Mouse (Mus musculus): ENCODE measurements at regions not wholly inside any gene's neighbourhood (a gene's known extent, or its start where the extent isn't known, plus 50 kb on each side); places are given as distances from the start of the nearest gene placed in this dataset.

DNA sequence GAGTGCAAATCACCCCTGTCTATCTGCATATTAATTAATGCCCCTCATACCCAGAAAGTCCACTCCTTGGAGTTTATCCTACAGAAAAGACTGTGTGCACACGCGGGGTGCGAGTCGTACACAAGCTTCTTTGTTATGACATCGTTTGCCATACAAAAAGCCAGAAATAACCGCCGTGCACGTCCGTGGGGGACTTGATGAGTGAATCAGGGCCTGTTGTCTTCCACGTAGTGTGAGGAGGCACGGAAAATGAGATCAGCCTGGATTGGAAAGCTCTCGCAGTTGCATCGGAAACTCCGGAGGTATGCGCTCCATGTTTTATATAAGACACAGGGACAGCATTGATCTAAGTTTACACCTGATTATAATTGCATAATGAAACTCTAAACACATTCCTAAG is 120.3 kb downstream of the Etnk1 start:
- DNase-seq (ENCODE audit: extremely low read depth, insufficient read length, low spot score) = no peak

DNA sequence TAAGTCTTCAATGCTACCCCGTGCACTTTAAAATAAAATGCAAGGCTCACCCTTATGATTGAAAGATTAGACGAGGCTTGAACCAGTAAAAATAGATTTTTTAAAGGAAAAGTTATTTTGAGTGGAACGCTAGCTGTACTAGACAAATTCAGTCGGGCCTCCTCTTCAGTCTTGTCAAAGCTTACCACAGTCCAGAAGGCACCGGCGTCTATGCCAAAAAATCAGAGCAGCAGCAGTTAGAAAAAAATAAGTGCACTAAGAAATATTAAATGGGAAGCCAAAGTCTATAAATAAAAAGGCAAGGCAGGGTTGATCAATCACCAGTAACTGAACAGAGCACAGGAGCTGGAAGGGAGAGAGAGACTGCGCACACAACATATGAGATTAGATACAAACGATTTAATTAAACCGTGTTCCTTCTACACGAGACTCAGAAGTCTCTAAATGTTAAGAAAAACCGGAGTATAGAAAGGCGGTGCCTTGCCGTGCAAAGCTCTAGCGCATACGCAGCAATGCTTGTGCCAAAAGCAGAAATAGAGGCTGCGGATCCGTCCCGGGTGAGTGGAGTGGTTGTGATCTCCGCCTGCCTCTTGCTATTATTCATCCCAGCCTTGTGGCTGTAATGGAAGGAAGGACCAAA is 121.6 kb downstream of the Etnk1 start:
- DNase-seq (ENCODE audit: extremely low read depth, insufficient read length, low spot score) = no peak

DNA sequence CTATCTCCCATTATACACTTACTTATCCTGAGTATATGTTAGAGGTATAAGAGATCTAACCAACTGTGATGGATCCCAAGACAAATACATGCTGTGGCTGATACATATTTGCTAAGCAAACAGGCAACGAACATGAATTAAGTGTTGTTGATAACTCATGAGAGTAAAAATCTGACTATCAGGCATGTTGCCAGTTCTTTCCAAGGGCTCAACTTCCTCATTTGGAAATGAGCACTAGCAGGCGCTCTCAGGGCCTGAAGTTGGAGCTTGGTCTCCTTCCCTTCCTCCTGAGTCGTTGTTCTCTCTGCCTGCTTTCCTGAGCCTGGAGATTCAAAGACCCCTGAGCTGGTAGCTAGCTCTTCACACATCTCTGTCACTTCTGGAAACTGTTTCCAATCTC is 126.6 kb downstream of the Etnk1 start:
- DNase-seq (ENCODE audit: extremely low read depth, insufficient read length, low spot score) = no peak

DNA sequence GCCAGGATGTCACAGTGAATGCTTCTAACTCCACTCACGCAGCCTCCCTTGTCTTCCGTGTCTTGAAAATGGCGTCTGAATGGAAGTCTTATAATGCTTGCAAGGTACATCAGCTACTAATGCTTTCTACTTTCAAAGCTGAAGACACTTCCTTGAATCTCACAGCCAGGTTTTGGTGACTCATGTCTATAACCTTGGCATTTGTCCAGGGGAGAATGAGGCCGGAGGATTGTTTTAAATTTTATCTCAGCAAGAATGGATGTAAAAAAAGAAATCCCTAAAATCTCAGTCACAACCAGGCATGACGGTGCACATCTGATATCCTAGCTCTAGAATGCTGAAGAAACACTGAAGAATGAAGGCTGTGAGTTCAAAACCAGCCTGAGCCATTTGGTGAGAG is 131.4 kb downstream of the Etnk1 start:
- no peak for DNase-seq (ENCODE audit: extremely low read depth, insufficient read length, low spot score)

DNA sequence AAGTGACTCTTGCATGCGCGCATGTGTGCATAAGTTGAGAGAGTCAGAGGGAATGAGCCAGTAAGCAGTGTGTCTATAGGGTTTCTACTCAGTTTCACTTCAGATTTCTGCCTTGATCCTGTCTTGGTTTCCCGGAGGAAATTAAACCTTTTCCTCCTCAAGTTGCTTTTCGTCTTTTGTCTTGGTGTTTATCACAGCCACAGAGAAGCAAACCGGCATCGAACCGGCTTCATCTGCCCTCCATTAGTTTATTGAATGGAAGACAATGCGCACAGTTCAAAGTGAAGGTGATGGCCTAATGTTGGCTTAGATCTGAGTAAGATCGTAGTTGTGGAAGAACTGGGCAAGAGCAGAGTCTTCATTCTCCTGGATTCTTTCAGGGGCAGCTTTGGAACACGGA is 134.4 kb downstream of the Etnk1 start:
- no peak for DNase-seq (ENCODE audit: extremely low read depth, insufficient read length, low spot score)

DNA sequence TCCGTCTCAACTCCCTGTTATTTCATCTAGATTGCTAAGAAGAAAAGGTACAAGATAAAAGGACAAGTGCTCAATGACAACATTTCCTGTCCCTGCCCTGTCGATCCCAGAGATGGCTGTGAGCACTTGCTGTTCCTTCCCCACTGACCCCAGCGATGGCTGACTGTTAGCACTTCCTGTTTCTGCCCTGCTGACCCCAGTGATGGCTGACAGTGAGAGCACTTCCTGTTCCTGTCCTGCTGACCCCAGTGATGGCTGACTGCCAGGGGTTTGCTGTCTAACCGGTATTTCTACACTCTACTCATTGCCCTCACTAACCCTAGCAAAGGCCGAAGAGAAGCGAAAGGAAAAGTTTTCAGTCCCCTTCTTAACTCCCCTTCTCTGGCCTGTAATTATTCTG is 140.3 kb downstream of the Etnk1 start:
- no peak for DNase-seq (ENCODE audit: extremely low read depth, insufficient read length, low spot score)

DNA sequence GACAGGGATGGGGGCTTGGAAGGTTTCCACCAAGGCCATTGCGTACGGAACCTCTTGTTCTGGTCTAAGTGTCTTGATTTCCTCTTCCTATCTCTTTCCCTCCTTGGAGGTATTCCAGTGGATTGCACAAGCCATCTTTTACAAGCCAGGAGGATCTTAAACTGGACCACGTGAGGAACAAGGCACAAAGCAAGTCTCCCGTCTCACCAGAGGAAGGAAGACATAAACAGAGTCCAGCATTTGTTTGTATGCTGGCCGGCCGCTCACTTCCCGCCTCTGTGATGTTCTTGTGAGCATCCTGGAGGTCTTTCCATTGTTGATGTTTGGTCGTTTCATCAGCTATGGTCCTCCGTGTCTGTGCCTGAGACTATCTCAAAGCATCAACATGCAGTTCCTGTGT is 148.8 kb downstream of the Etnk1 start:
- DNase-seq (ENCODE audit: extremely low read depth, insufficient read length, low spot score) = no peak

DNA sequence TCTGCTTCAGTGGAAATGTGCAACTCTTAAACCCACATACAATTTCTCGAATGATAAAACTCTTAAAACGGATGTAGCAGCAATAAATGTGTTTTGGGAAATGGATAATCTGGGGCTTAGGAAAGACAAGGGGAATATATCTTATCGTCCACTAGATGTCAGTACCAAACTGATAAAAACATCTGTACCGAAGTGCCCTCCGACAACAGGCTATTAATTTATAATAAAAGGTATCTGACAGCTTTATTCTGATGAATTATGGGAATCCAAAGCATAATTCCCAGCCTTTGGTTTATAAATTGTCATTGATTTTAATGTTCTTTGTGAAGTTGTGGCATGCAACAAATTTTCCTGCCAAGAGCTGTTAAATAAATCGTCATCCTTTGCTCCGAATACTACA is 153.4 kb downstream of the Etnk1 start:
- DNase-seq (ENCODE audit: extremely low read depth, insufficient read length, low spot score) = no peak

DNA sequence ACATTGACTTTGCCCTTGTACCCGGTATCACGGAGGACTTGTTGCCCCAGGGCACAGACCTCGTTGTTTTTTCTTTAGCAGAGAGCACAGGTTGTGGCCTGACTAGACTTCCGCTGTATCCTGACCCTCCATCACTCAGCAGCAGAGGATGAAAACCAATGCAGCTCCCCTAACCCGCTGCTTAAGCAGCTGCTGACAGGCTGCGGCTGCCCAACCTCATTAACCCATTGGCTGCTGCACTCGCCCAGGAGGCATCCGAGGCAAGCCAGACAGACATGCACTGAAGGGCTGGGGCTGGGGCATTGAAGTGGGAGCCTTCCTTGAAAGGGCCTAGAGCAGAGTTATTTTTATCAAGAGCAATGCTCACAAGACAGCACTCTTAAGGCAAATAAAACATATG is 157.6 kb downstream of the Etnk1 start:
- no peak for DNase-seq (ENCODE audit: extremely low read depth, insufficient read length, low spot score)

DNA sequence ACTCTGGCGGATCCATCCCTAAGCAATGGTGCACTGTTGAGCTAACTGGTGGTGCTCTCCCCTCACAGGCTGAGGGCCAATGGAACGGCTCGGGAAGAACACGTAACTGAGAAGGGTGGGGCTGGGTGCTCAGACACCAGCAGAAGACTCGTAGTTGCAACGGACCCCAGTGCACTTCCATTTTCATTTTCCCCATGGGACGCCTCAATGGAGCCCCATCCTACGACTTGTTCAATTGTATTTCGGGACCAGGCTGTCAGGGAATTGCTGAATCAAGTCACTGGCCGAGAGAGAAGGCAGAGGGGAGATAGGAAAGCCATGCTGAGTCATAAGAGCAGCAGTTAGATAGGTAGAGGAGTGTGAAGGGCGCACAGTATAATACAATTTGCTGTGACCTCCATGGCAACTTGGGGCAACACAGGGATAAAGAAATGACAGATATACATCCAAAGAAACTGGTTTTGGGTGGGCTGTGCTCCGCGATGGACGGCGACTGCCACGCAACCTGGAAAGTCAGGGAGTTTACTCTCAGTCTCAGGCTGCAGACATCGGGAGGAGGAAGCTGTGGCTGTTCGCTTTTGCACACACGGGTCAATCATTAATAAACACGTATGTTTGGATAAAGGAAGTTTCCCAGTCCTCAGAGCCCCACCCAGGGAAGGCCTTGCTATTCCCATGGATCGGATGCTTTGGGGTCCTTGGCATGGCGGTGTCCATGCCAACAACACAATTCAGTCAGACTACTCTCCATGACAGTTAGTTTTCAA is 160.1 kb downstream of the Etnk1 start:
- DNase-seq (ENCODE audit: extremely low read depth, insufficient read length, low spot score) = no peak

DNA sequence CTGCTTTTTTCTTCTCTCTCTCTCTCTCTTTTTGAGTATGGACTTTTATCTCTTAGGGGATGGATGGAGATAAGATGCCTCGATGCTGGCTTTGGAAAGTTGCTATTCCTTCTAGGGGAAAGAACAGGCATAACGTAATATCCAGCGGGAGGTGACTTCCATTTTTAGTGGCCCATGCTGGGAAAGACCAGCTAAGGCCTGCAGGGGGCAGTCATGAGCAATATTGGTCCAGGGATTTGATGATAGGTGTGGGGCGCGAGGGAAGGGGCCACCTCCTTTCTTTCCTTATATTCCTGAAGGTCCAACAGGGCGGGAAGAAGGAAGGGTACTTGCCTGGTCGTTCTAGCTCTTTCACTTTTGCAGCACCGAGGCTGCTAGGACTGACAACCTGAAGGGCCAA is 160.8 kb downstream of the Etnk1 start:
- DNase-seq (ENCODE audit: extremely low read depth, insufficient read length, low spot score) = no peak

DNA sequence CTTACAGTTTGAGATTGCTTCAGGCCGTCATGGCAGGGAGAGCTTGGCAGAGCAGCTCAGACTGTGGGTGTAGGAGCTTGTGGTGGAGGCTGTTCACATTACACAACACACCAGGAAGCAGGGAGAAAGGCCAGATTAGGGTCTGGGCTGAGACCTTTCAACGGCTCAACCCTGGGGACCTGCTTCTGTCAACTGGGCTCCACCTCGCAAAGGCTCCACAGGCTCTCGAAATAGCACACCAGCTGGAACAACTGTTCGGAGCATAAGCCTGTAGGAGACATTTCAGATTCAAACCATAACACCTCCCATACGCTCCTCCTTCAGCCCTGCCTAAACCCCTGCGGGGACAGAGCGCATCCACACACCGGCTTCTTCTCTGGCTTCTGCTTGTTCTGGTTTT is 161.2 kb downstream of the Etnk1 start:
- no peak for DNase-seq (ENCODE audit: extremely low read depth, insufficient read length, low spot score)

DNA sequence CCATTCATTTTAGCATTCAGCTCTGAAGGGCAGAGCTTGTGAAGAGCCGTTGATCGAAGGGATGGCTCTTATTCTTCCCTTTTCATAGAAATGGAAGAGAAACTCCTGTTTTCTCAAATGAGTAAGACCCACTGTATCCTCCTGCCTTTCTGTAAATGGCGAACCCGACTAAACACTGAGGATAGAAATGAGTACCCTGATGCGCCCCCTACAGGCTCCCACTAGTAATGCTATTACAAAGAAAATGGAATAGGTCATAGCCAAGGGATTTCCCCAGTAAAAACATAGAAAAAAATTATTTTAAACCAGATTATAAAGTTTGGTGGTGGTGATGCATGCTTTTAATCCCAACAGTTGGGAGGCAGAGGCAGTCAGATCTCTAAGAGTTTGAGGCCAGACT is 162.1 kb downstream of the Etnk1 start:
- no peak for DNase-seq (ENCODE audit: extremely low read depth, insufficient read length, low spot score)

DNA sequence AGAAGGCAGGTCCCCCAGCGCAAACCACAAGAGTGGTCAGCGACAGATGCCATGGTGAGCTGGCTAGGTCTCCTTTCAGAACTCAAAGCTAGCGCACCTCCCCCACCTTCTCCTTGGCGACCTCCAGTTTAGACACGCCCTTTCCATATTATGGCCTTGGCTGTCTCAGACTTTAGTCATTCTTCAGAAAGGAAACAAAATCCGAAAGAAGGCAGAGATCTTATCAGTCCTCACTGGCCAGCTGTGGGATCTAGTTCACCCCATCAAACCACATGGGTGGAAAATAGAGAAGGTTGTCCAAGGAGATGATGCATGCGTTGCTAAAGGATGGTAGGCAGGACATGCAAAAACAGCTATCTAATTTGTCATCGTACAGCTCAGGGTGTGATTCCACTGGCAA is 166.5 kb downstream of the Etnk1 start:
- DNase-seq (ENCODE audit: extremely low read depth, insufficient read length, low spot score) = peak; percentile 75

DNA sequence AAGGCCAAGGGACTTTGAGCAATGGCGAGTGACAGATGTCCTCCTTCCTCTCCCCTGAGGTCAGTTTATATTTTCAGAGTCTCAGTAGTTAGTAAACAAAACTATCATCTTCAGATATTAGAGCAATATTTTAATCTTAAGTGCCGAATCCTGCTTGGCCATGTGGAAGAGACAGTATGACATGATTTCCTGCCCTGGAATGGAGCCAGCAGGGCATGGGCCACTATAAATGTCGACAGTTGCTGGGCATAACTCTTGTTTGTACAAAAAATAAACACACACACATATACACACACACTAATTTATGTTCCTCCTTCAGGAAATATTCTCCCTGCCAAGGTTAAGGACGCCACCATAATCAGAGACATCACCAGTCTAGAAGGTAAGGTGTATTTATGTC is 169.6 kb downstream of the Etnk1 start:
- DNase-seq (ENCODE audit: extremely low read depth, insufficient read length, low spot score) = no peak

DNA sequence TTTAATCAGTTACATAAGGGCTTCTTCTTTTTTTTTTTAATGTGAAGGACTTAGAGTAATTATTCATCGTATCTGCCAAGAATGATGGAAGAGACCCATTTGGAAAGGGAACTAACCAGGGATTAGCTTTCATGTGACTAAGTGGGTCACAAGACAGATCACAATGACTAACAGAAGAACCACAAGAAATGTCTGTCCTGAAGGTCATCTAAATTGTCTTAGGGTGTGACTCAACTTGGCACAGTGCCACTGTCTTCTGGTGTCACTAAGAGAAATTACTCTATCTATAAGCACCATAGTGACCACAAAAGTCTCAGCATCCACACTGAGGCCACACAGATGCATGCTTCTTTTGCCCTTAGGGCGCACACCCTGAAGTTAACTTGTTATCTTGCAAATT is 182.0 kb downstream of the Etnk1 start:
- peak; percentile 73 for DNase-seq (ENCODE audit: extremely low read depth, insufficient read length, low spot score)

DNA sequence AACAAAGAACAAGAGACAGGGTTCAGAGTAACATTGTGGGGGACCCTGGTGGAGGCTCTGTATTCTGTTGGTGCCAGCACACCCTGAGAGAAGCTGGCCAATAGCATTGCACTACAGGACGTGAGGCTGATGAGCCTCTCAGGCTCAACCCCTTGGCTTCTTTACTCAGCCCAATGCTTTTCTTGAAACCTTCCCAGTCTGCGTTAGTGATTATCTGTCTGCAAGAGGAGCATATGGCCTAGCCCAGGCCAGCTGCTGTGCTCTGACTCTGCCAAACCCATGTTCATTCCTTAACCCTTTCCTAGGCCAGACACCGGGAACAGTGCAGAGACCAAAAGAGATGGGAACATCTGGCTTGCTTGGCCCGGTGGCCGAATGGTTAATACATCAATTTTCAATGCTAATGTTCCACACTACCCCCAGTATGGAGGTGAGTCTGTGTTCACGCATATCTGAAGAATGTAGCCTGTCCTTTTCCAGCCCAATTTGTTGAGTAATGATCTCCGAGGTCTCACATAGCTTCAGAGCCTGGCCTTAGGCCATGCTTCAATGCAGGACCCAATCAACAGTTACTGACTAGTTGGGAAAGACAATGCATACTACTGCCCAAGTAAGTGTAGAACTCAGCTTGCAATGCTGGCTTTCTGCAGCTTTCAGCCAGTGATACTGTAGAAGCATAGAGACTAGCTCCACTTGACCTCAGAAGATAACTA is 192.5 kb downstream of the Etnk1 start:
- no peak for DNase-seq (ENCODE audit: extremely low read depth, insufficient read length, low spot score)

DNA sequence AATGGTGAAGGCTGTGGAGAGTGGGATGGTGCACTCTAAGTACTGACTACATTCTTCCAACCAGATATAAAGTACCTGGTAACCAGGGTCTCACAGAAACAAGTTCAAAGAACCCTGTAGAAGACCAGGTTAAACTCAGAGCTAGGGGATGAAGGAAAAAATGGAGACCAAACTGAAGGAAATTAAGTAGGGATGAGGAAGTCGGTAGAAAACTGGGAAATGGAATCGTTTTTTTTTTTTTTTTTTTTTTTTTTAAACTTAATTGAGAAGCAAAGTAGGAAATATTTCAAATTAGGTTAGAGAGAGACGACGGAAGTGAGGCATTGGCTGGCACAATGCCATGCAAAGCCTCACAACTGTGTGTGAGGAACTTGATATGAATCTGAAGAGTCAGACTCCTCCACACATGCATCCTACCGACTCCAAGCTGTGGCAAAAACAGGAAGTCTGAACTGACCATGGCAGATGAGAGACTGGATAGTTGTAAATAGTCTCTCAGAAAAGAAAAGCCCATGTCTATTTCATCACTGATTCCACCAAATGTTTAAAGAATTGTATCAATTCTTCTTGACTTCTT is 194.2 kb downstream of the Etnk1 start:
- no peak for DNase-seq (ENCODE audit: extremely low read depth, insufficient read length, low spot score)

DNA sequence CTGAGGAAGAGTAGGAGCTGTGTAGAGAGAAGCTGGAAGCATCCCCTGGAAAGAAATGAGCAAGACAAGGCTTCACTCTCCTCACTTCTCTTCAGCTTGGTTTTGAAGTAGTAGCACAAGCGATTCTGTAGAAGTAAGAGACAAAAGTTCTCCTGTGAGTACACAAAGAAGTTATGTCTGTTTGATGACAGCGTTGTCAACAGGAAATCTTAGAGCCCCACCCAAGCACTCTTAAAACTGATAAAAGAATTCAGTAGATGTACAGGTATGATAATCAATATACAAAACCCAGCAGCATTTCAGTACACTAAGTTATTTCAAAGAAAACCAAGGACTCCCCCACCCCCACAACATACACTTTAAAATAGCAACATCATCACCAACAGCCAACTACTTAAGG is 194.9 kb downstream of the Etnk1 start:
- DNase-seq (ENCODE audit: extremely low read depth, insufficient read length, low spot score) = no peak

DNA sequence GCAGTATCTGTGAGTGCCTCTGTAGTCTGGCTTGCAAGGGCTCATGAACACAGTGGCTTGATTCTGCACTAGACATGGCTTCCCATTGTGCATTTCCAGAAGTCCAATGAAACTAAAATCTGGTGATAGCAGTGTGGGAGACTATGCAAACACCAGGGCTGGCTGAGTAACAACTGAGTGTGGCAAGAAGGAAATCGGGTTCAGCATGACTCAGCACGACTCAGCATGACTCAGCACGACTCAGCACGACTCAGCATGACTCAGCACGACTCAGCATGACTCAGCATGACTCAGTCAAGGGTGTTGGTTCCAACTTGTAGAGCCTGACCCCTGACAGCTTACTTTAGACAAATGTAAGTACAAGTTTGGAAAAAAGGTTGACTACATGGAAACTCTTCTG is 198.8 kb downstream of the Etnk1 start:
- peak; percentile 86 for DNase-seq (ENCODE audit: extremely low read depth, insufficient read length, low spot score)

DNA sequence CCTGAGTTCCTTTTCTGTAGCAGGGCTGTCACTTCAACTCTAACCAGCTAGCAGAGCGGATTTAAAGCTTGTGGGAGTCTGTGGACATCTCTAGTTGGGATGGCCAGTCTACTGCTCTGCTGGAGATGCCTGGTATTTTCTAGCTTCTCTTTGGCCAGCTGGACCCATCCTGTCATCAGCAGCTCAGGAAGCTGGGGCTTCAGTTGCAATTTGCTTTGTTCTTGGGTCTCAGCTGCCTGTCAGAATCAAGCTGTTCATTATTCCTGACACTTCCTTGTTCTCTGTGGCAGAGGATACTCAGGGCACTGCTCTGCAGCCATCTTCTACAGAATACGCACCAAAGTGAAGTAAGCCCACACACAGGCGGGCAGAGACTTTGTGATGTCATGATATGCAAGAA is 200.8 kb downstream of the Etnk1 start:
- DNase-seq (ENCODE audit: extremely low read depth, insufficient read length, low spot score) = no peak

DNA sequence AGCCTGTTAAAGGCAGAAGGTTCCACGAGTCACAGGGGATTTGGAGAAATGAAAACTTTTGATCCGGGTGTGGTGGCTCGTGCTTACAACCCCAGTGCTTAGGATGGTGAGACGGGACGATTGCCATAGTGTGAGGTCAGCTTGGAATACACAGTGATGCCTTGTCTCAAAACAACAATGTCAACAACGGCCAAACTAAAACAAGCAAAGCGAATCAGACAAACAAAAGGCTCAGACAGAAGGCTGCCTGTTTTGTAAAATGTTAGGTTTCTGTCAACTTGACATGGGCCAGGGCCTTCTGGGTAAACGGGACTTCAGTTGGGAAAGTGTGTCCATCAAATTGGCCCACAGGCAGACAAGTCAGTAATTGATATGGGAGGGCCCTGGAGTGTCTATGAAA is 201.6 kb downstream of the Etnk1 start:
- DNase-seq (ENCODE audit: extremely low read depth, insufficient read length, low spot score) = no peak

All from 3134 (cell line).